ENCODE assay signal across 8 mouse cellular contexts in genomic region chr9:34485759-34486431, GRCm38 (mm10). TPM values are rescaled to one million over a fixed set of nuclear protein-coding genes. Genes with fewer than 3 reads are reported as not detected.
A peak's percentile ranks its signal among the peaks of the same experiment; 100 is the strongest.
DNase-seq lines count a peak whose midpoint lies in the region; ATAC-seq and TF ChIP-seq lines count a peak whose summit lies in the region.

Kirrel3 (plus strand) TSS chr9:34485894.

- under 1% methylated on average over 35 of the region's 35 CpGs for WGBS in hindbrain, embryonic 14.5 days
- 1% methylated on average over 33 of the region's 35 CpGs for WGBS in lung, postnatal 0 days

- H3K4me3 ChIP-seq in hindbrain, embryonic 14.5 days (replicated peaks; ENCODE audit: low read length) = peak within 1 kb of the TSS; percentile 42
- peak within 1 kb of the TSS; percentile 16; the same call in 1 of the 2 replicates for H3K4me3 ChIP-seq in lung, postnatal 0 days (ENCODE audit: low read depth, low read length)

- peak; percentile 61 for DNase-seq in R1 (ENCODE audit: low read depth, low spot score)
- DNase-seq in cerebellum, postnatal 10 days = peak; percentile 89
- DNase-seq in frontal cortex, adult 2 months (ENCODE audit: extremely low spot score in 1 of 2, low spot score in 1 of 2) = peak; percentile 50 to 90
- DNase-seq in hindbrain, embryonic 14.5 days (ENCODE audit: low spot score) = peak; percentile 76
- peak; percentile 78 to 87 for DNase-seq in layer of hippocampus, postnatal 25 days (ENCODE audit: extremely low spot score in 1 of 2, low spot score in 1 of 2)
- peak; percentile 62 for DNase-seq in lung, postnatal 0 days (ENCODE audit: low spot score)
- peak; percentile 82 for DNase-seq in retina, embryonic 14.5 days (ENCODE audit: low spot score)
- no peak for DNase-seq in spleen, postnatal 4 days (ENCODE audit: low spot score in 2 of 2)

- peak within 1 kb of the TSS; percentile 60 for H3K4me2 ChIP-seq in hindbrain, embryonic 14.5 days (replicated peaks)
- peak within 1 kb of the TSS; percentile 50 for H3K4me2 ChIP-seq in lung, postnatal 0 days (replicated peaks; ENCODE audit: low read depth, low read length)

- H3K27ac ChIP-seq in hindbrain, embryonic 14.5 days = peak within 1 kb of the TSS; percentile 71
- H3K27ac ChIP-seq in lung, postnatal 0 days (ENCODE audit: low read length) = no peak within 1 kb of the TSS

- H3K9ac ChIP-seq in hindbrain, embryonic 14.5 days = peak within 1 kb of the TSS; percentile 61
- no peak within 1 kb of the TSS for H3K9ac ChIP-seq in lung, postnatal 0 days (replicated peaks; ENCODE audit: low read depth)

- no peaks in the 10 kb centered on the region for H3K9me3 ChIP-seq in hindbrain, embryonic 14.5 days (ENCODE audit: control insufficient read depth, low read length)
- H3K9me3 ChIP-seq in lung, postnatal 0 days (ENCODE audit: low read length) = no peaks in the 10 kb centered on the region

- peak; percentile 66 for TF ChIP-seq CTCF in lung, postnatal 0 days (IDR thresholded peaks at IDR 0.05)

- H3K4me1 ChIP-seq in hindbrain, embryonic 14.5 days (replicated peaks; ENCODE audit: control insufficient read depth, insufficient read depth, low read length) = peaks cover 24% of the 10 kb centered on the region
- peaks cover 7% of the 10 kb centered on the region; the same call in 1 of the 2 replicates for H3K4me1 ChIP-seq in lung, postnatal 0 days (ENCODE audit: insufficient read depth, low read depth, low read length)

- TF ChIP-seq EP300 in lung, postnatal 0 days (IDR thresholded peaks at IDR 0.05) = no peak

- peaks cover 20% of the 10 kb centered on the region; the same call in 1 of the 2 replicates for H3K27me3 ChIP-seq in hindbrain, embryonic 14.5 days (ENCODE audit: control insufficient read depth, insufficient read depth, low read length)
- peaks cover 45% of the 10 kb centered on the region for H3K27me3 ChIP-seq in lung, postnatal 0 days (replicated peaks; ENCODE audit: insufficient read depth, low read length)

- H3K36me3 ChIP-seq in hindbrain, embryonic 14.5 days (replicated peaks; ENCODE audit: control insufficient read depth, insufficient read depth) = no peaks in the 10 kb centered on the region
- H3K36me3 ChIP-seq in lung, postnatal 0 days (ENCODE audit: insufficient read depth, low read length) = no peaks in the 10 kb centered on the region

- ATAC-seq in hindbrain, embryonic 14.5 days (ENCODE audit: low FRiP score) = peak; percentile 69
- peak; percentile 41; the same call in 1 of the 2 replicates for ATAC-seq in lung, postnatal 0 days

RNA-seq across cellular contexts. Expression of gene Kirrel3, which starts in this region (rescaled TPM):
- polyA plus RNA-seq in frontal cortex, adult 2 months (2012; rRNA removed) = 38.4 and 39.3 TPM in 2 replicates
- polyA plus RNA-seq in hindbrain, embryonic 14.5 days (2014; fragmentation: Nextera tagmentation; extraction: Ambion mirVana) = 38.8 and 41.8 TPM in 2 replicates
- total RNA-seq in layer of hippocampus, postnatal 25 days (2021) = 10 to 100 TPM; 53.4 to 60.1 TPM
- polyA plus RNA-seq in lung, postnatal 0 days (2015; fragmentation: Nextera tagmentation; extraction: Ambion mirVana) = 0.64 and 0.72 TPM in 2 replicates

Comparison
In these comparisons a context has a peak if more than half of its experiments do, and no peak if none do; other contexts are left out.
1. RNA of gene Kirrel3 (polyA plus RNA-seq): 38.8 to 41.8 TPM in hindbrain, embryonic 14.5 days and 38.4 to 39.3 TPM in frontal cortex, adult 2 months; 0.64 to 0.72 TPM in lung, postnatal 0 days; every median in the first group is over 10 times any median in the second.
2. Peak in DNase-seq, ATAC-seq, H3K4me3 ChIP-seq and H3K4me2 ChIP-seq in lung, postnatal 0 days; RNA of the gene not detected or under 1 TPM.
3. DNase-seq: peak in R1 (single experiment), cerebellum, postnatal 10 days (2 of 2), frontal cortex, adult 2 months (2 of 2), hindbrain, embryonic 14.5 days (single experiment), layer of hippocampus, postnatal 25 days (2 of 2) and retina, embryonic 14.5 days (single experiment); none in spleen, postnatal 4 days (0 of 2).